Mouse (Mus musculus): ENCODE measurements around the gene Pdgfa.
A peak's percentile ranks its signal among the peaks of the same experiment; 100 is the strongest.

The Pdgfa gene

GRCm38 (mm10) chr5:138953986-138954385 lies 43.2 kb downstream of the Pdgfa start:
- DNase-seq (ENCODE audit: low spot score in 2 of 2), result no peak

DNA sequence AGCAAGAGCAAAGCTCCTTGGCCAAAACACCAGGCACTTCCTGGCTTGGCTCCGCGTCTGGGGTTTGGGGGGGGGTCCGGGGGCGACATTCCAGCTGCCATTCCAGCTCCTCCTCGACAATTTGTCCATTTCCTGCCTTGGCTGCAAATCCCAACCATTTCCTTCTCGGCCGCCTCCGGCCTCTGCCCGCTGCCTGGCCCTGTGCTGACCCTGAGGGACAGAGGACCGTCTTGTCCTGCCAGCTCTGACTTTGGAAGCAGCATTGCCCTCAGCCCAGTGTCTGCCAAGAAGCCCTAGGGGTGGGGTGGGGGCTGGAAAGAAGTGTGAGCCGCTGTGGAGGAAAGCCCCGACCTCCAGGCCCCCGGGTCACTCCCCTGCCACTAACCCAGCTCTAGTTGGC lies 44.2 kb downstream of the Pdgfa start:
- DNase-seq (ENCODE audit: low spot score in 2 of 2), result no peak

- DNase-seq (ENCODE audit: low spot score in 2 of 2), result no peak
Measured at GRCm38 (mm10) chr5:138951305-138951704, 45.9 kb downstream of the Pdgfa start.

DNA sequence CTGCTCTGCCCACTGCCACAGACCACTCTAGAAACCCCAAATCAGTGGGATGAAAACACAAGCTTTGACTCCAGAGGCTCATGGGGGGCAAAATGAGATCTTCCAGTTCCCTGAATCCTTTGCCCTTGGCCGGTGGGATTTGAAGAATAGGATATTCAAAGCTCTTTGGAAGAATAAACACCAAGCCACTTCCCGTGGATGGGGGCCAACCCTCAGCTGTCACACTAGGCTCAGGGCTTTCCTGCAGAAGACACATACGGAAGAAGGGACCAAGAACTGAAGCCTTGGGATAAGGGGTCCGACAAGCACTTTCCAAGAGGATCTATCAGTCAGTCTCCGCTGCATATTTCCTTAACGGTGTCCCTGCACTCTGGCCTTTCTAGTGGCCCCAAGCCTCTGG lies 48.0 kb downstream of the Pdgfa start:
- no peak for DNase-seq (ENCODE audit: low spot score in 2 of 2)

GRCm38 (mm10) chr5:138948031-138948980 lies 48.9 kb downstream of the Pdgfa start:
- DNase-seq (ENCODE audit: low spot score in 2 of 2), result peak in 1 of 2 experiments; percentile 56

DNA sequence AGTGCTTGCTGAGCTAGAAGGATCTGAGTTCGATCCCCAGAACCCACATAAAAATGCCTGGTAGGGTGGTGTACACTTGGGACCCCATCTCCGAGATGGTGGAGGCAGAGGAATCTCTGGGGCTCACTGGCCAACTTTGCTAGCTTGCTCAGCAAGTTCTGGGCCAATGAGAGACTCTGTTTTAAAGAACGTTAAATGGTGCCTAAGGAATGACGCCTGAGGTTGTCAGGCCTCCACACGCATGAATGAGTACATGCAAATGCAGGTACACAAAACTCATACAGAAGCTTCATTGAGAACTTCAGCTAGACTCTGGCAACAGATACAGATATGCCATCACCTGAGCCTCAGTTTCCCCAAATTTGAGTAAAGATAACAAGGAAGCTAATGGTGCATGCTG lies 49.7 kb downstream of the Pdgfa start:
- no peak for DNase-seq (ENCODE audit: low spot score in 2 of 2)

DNA sequence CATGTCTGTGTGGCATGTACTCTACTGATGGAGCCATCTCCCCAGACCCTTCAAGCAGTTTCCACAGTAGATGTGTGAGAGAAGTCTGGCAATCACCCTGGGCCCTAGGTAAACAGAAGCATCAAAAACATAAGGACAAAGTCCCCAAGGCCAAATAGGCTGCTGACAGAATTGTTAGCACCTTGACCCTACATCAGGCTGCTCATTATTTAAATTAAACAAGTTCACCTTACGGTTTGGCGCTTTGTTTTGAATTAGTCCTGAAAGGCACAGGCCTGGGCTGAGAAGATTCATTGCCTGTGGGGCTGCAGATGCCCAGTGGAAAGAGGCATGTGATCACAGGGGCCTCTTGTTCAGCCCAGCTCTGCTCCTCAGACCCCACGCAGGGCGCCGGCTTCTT lies 50.2 kb downstream of the Pdgfa start:
- DNase-seq (ENCODE audit: low spot score in 2 of 2), result no peak

- no peak for DNase-seq (ENCODE audit: low spot score in 2 of 2)
Measured at GRCm38 (mm10) chr5:138945011-138945410, 52.2 kb downstream of the Pdgfa start.

DNA sequence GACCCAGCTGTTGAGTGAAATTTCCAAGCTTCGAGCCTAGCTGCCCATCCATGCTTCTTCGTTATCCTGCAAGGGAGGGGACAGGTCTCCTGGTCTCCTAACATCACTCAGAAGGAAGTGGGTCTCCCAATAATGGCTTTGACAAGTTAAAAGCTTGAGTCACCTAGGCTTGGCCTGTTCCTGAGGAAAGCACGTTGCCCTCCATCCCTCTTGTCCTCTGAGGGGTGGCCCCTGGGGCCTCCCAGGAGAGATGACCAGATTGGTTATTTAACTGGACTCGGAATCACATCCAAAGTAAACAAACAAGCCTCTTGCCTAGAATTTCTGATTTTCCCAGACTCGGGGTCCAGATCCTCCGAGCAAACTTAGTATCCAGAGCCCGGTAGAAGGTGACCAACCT lies 52.6 kb downstream of the Pdgfa start:
- DNase-seq (ENCODE audit: low spot score in 2 of 2), result no peak

DNA sequence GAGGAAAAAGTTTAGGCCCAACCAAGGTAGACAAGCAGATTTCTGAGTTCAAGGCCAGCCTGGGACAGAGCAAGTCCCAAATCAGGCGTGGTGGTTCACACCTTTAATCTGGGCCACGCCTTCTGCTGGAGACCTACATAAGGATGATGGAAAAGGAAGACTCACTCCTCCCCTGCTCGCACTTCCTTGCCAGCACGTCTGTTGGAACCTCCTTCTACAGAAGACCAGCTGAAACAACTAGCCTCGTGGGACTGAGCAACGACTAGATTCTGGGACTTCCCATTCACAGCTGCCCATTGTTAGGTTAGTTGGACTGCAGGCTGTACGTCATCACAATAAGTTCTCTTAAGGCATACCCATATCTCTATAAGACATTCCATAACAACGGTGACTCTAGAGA lies 55.3 kb downstream of the Pdgfa start:
- DNase-seq (ENCODE audit: low spot score in 2 of 2), result no peak

GRCm38 (mm10) chr5:138940576-138940975 lies 56.6 kb downstream of the Pdgfa start:
- no peak for DNase-seq (ENCODE audit: low spot score in 2 of 2)

GRCm38 (mm10) chr5:138938572-138939163 lies 58.5 kb downstream of the Pdgfa start:
- no peak for DNase-seq (ENCODE audit: low spot score in 2 of 2)

- DNase-seq (ENCODE audit: low spot score in 2 of 2), result no peak
Measured at GRCm38 (mm10) chr5:138936399-138937089, 60.6 kb downstream of the Pdgfa start.

GRCm38 (mm10) chr5:138934540-138934939 lies 62.6 kb downstream of the Pdgfa start:
- DNase-seq (ENCODE audit: low spot score in 2 of 2), result no peak

- DNase-seq (ENCODE audit: low spot score in 2 of 2), result no peak
Measured at GRCm38 (mm10) chr5:138932460-138933432, 64.4 kb downstream of the Pdgfa start.

DNA sequence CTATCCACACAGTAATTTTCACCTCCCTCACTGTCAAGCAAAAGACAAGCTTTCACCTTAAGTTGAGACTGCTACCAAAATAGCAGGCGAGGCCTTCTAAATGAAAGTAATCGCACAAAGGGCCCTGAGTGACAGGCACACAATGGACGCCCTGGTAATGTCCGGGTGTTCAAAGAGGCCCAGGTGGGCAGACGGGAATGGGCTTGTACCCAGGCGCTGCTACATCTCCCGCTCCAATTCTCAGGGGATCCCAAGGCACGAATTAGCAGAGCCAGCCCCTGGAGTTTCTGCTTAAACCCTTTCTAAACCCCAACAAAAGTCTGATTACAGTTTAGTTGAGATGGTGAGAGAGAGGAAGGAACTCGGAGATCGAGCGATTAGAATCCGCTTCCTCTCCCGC lies 65.3 kb downstream of the Pdgfa start:
- no peak for DNase-seq (ENCODE audit: low spot score in 2 of 2)

DNA sequence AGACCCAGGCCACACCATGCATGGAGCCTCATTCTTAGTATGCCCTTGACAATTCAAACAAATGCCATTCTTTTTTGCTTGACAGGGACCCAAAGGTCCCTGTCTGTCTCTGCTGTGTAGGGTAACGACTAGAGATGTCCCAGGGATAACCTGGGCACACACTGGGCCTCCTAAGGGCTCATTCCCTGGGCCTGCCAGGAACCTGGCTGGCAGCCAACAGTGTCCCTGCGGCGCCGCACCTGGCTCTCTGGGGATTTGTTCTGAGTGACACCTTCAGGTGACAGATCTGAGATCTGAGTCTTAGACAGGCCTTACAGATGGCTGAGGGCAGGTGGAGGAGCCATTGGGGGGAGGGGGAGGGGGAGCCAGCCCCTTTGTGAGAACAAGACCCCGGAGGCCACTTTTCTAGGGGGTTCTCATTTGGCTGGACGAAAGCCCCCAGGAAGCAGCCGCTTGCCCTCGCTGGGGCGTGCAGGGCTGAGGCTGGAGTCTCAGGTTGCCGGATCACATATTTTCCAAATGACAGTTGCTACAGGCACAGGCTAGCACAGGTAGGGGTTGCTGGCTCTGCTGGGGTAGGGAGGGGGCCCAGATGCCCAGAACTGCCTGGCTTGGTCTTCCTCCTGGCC lies 67.2 kb downstream of the Pdgfa start:
- no peak for DNase-seq (ENCODE audit: low spot score in 2 of 2)
